ENCODE assay signal across 13 mouse cellular contexts in the genomic region with DNA sequence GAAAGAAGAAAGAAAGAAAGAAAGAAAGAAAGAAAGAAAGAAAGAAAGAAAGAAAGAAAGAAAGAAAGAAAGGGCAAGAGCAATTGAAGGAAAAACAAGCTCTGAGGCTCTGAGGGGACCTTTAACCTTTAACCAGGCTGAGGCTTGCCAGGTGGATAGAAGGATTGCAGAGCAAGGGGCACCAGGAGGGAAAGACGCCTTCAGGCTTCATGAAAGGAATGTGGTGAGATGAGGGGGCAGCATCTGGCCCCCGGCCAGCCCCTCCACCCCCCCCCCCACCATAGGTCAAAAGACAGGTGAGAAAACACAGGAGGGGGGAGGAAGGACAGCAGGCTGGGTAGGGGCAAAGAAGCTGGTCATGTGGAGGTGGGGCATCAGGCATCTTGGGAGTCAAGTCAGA. TPM values are rescaled to one million over a fixed set of nuclear protein-coding genes. Genes with fewer than 3 reads are reported as not detected.
DNase-seq lines count a peak whose midpoint lies in the region; ATAC-seq and TF ChIP-seq lines count a peak whose summit lies in the region.
"Had no signal": no experiment of that assay in that cellular context is flagged by ENCODE, and none has a peak within 500 bp of the region (broad histone marks: within the 10 kb centered on the region; RNA-seq: fewer than 3 reads in every experiment).

No protein-coding gene starts in this region.

- H3K4me1 ChIP-seq in hindbrain, embryonic 10.5 days (replicated peaks), result peaks cover 18% of the 10 kb centered on the region; the same call in 1 of the 2 replicates
- no peaks in the 10 kb centered on the region for H3K4me1 ChIP-seq in hindbrain, postnatal 0 days (ENCODE audit: insufficient read depth, low read length)
- H3K4me1 ChIP-seq in embryonic facial prominence, embryonic 10.5 days, result peaks cover 28% of the 10 kb centered on the region
- peaks cover 26% of the 10 kb centered on the region for H3K4me1 ChIP-seq in intestine, embryonic 16.5 days (ENCODE audit: control insufficient read depth, insufficient read depth, low read length)
- H3K4me1 ChIP-seq in limb, embryonic 15.5 days, result peaks cover 16% of the 10 kb centered on the region
- H3K4me1 ChIP-seq in forebrain, embryonic 12.5 days, result no peaks in the 10 kb centered on the region

- H3K4me3 ChIP-seq in hindbrain, embryonic 10.5 days, result no peak overlapping the region
- no peak overlapping the region for H3K4me3 ChIP-seq in hindbrain, postnatal 0 days (ENCODE audit: low read length)
- no peak overlapping the region for H3K4me3 ChIP-seq in embryonic facial prominence, embryonic 10.5 days
- H3K4me3 ChIP-seq in intestine, embryonic 16.5 days (ENCODE audit: low read length), result no peak overlapping the region
- no peak overlapping the region for H3K4me3 ChIP-seq in limb, embryonic 15.5 days
- no peak overlapping the region for H3K4me3 ChIP-seq in forebrain, embryonic 12.5 days (replicated peaks)
- H3K4me3 ChIP-seq: erythroblast, embryonic 14.5 days; liver, embryonic 15.5 days; megakaryocyte, embryonic 14.5 days had no signal

- ATAC-seq in hindbrain, postnatal 0 days, result no peak
- ATAC-seq in intestine, embryonic 16.5 days, result peak; percentile 51
- ATAC-seq in limb, embryonic 15.5 days (ENCODE audit: insufficient number of reproducible peaks, low FRiP score, low TSS enrichment, low read depth), result no peak
- ATAC-seq in forebrain, embryonic 12.5 days (ENCODE audit: low FRiP score), result no peak

- H3K27me3 ChIP-seq in hindbrain, embryonic 10.5 days (ENCODE audit: insufficient read depth, poor library complexity, severe bottlenecking), result no peaks in the 10 kb centered on the region
- no peaks in the 10 kb centered on the region for H3K27me3 ChIP-seq in hindbrain, postnatal 0 days (ENCODE audit: insufficient read depth, low read length)
- no peaks in the 10 kb centered on the region for H3K27me3 ChIP-seq in embryonic facial prominence, embryonic 10.5 days (replicated peaks; ENCODE audit: low read depth, poor library complexity, severe bottlenecking)
- H3K27me3 ChIP-seq in intestine, embryonic 16.5 days (replicated peaks; ENCODE audit: control insufficient read depth, insufficient read depth, low read length), result no peaks in the 10 kb centered on the region
- no peaks in the 10 kb centered on the region for H3K27me3 ChIP-seq in limb, embryonic 15.5 days
- H3K27me3 ChIP-seq in forebrain, embryonic 12.5 days, result 0 out of 2 replicates have a peak, but pooled peaks cover 5% of the 10 kb centered on the region

- no peak overlapping the region for H3K27ac ChIP-seq in hindbrain, embryonic 10.5 days
- no peak overlapping the region for H3K27ac ChIP-seq in hindbrain, postnatal 0 days
- peak overlapping the region; percentile 20 for H3K27ac ChIP-seq in embryonic facial prominence, embryonic 10.5 days (replicated peaks)
- peak overlapping the region; percentile 35; the same call in 1 of the 2 replicates for H3K27ac ChIP-seq in intestine, embryonic 16.5 days (ENCODE audit: low read length)
- H3K27ac ChIP-seq in limb, embryonic 15.5 days, result peak overlapping the region; percentile 47; the same call in 1 of the 2 replicates
- no peak overlapping the region for H3K27ac ChIP-seq in forebrain, embryonic 12.5 days
- H3K27ac ChIP-seq: liver, embryonic 15.5 days had no signal

- no peaks in the 10 kb centered on the region for H3K9me3 ChIP-seq in hindbrain, embryonic 10.5 days
- H3K9me3 ChIP-seq in hindbrain, postnatal 0 days (ENCODE audit: low read length), result no peaks in the 10 kb centered on the region
- H3K9me3 ChIP-seq in embryonic facial prominence, embryonic 10.5 days, result no peaks in the 10 kb centered on the region
- H3K9me3 ChIP-seq in intestine, embryonic 16.5 days (ENCODE audit: control insufficient read depth, low read length), result no peaks in the 10 kb centered on the region
- no peaks in the 10 kb centered on the region for H3K9me3 ChIP-seq in limb, embryonic 15.5 days
- no peaks in the 10 kb centered on the region for H3K9me3 ChIP-seq in forebrain, embryonic 12.5 days
- H3K9me3 ChIP-seq: liver, embryonic 15.5 days; megakaryocyte, embryonic 14.5 days had no signal

- H3K36me3 ChIP-seq in hindbrain, embryonic 10.5 days, result no peaks in the 10 kb centered on the region
- no peaks in the 10 kb centered on the region for H3K36me3 ChIP-seq in hindbrain, postnatal 0 days (ENCODE audit: insufficient read depth, low read length)
- H3K36me3 ChIP-seq in embryonic facial prominence, embryonic 10.5 days (replicated peaks), result no peaks in the 10 kb centered on the region
- H3K36me3 ChIP-seq in intestine, embryonic 16.5 days (ENCODE audit: control insufficient read depth, insufficient read depth, low read length), result no peaks in the 10 kb centered on the region
- no peaks in the 10 kb centered on the region for H3K36me3 ChIP-seq in limb, embryonic 15.5 days
- no peaks in the 10 kb centered on the region for H3K36me3 ChIP-seq in forebrain, embryonic 12.5 days (replicated peaks)
- H3K36me3 ChIP-seq: liver, embryonic 15.5 days had no signal

- WGBS in hindbrain, embryonic 10.5 days, result 41% methylated on average over 2 of the region's 2 CpGs
- WGBS in hindbrain, postnatal 0 days, result 55% methylated on average over 2 of the region's 2 CpGs
- 22% methylated on average over 2 of the region's 2 CpGs for WGBS in embryonic facial prominence, embryonic 10.5 days
- WGBS in intestine, embryonic 16.5 days, result 21% methylated on average over 2 of the region's 2 CpGs
- WGBS in limb, embryonic 15.5 days, result 26% methylated on average over 2 of the region's 2 CpGs
- 52% methylated on average over 2 of the region's 2 CpGs for WGBS in forebrain, embryonic 12.5 days

- no peak overlapping the region for H3K4me2 ChIP-seq in hindbrain, postnatal 0 days (ENCODE audit: low read depth, low read length)
- no peak overlapping the region for H3K4me2 ChIP-seq in intestine, embryonic 16.5 days (ENCODE audit: low read depth, low read length)
- no peak overlapping the region for H3K4me2 ChIP-seq in limb, embryonic 15.5 days
- H3K4me2 ChIP-seq in forebrain, embryonic 12.5 days, result no peak overlapping the region
- H3K4me2 ChIP-seq: liver, embryonic 15.5 days had no signal

- DNase-seq in hindbrain, embryonic 10.5 days (ENCODE audit: low spot score), result peak; percentile 25
- DNase-seq in hindbrain, postnatal 0 days (ENCODE audit: low spot score), result no peak
- peak; percentile 63 for DNase-seq in embryonic facial prominence, embryonic 10.5 days (ENCODE audit: low spot score)
- DNase-seq in cerebellum, postnatal 4 days (ENCODE audit: low spot score in 2 of 2), result no peak
- DNase-seq: adrenal gland, postnatal 36 days; cerebellum, postnatal 25 days; layer of hippocampus, adult 9-11 months had no signal

- no peak for TF ChIP-seq CTCF in hindbrain, postnatal 0 days (IDR thresholded peaks at IDR 0.05; ENCODE audit: low read depth)

- no peak overlapping the region for H3K9ac ChIP-seq in hindbrain, postnatal 0 days (replicated peaks; ENCODE audit: low read length)
- H3K9ac ChIP-seq in intestine, embryonic 16.5 days (ENCODE audit: low read depth, low read length), result no peak overlapping the region
- no peak overlapping the region for H3K9ac ChIP-seq in limb, embryonic 15.5 days
- no peak overlapping the region for H3K9ac ChIP-seq in forebrain, embryonic 12.5 days
- H3K9ac ChIP-seq: liver, embryonic 15.5 days had no signal

RNA-seq across cellular contexts. Expression of gene Dag1, which starts 8.2 kb away (rescaled TPM):
- 81.2 and 81.6 TPM in 2 replicates for polyA plus RNA-seq in hindbrain, embryonic 10.5 days (2016; fragmentation: Nextera tagmentation; extraction: Ambion mirVana)
- total RNA-seq in hindbrain, postnatal 0 days (2014; rRNA removed), result 127 and 129 TPM in 2 replicates
- 70.2 and 76.3 TPM in 2 replicates for polyA plus RNA-seq in hindbrain, postnatal 0 days (2015; fragmentation: Nextera tagmentation; extraction: Ambion mirVana)
- 70.1 and 73.9 TPM in 2 replicates for polyA plus RNA-seq in embryonic facial prominence, embryonic 10.5 days (2016; fragmentation: Nextera tagmentation; extraction: Ambion mirVana)
- polyA plus RNA-seq in intestine, embryonic 16.5 days (2015; fragmentation: Nextera tagmentation; extraction: Ambion mirVana), result 67.9 and 76.8 TPM in 2 replicates
- polyA plus RNA-seq in limb, embryonic 15.5 days (2015; fragmentation: Nextera tagmentation; extraction: Ambion mirVana), result 86.6 and 107 TPM in 2 replicates
- polyA plus RNA-seq in forebrain, embryonic 12.5 days (2016; fragmentation: Nextera tagmentation; extraction: Ambion mirVana), result 62.7 and 67.9 TPM in 2 replicates

RNA-seq across cellular contexts. Expression of gene Nicn1, which starts 18.3 kb away (rescaled TPM):
- polyA plus RNA-seq in hindbrain, embryonic 10.5 days (2016; fragmentation: Nextera tagmentation; extraction: Ambion mirVana), result 39.5 and 54.3 TPM in 2 replicates
- total RNA-seq in hindbrain, postnatal 0 days (2014; rRNA removed), result 79.8 and 108 TPM in 2 replicates
- 114 and 118 TPM in 2 replicates for polyA plus RNA-seq in hindbrain, postnatal 0 days (2015; fragmentation: Nextera tagmentation; extraction: Ambion mirVana)
- polyA plus RNA-seq in embryonic facial prominence, embryonic 10.5 days (2016; fragmentation: Nextera tagmentation; extraction: Ambion mirVana), result 38.3 and 39.3 TPM in 2 replicates
- 24.6 and 29.1 TPM in 2 replicates for polyA plus RNA-seq in intestine, embryonic 16.5 days (2015; fragmentation: Nextera tagmentation; extraction: Ambion mirVana)
- polyA plus RNA-seq in limb, embryonic 15.5 days (2015; fragmentation: Nextera tagmentation; extraction: Ambion mirVana), result 35.5 and 43.8 TPM in 2 replicates
- polyA plus RNA-seq in forebrain, embryonic 12.5 days (2016; fragmentation: Nextera tagmentation; extraction: Ambion mirVana), result 65.0 and 69.8 TPM in 2 replicates
- polyA plus RNA-seq: erythroblast, embryonic 14.5 days had no signal

RNA-seq across cellular contexts. Expression of gene Amt, which starts 24.7 kb away (rescaled TPM):
- 31.4 and 34.7 TPM in 2 replicates for polyA plus RNA-seq in hindbrain, embryonic 10.5 days (2016; fragmentation: Nextera tagmentation; extraction: Ambion mirVana)
- total RNA-seq in hindbrain, postnatal 0 days (2014; rRNA removed), result 22.5 and 27.1 TPM in 2 replicates
- polyA plus RNA-seq in hindbrain, postnatal 0 days (2015; fragmentation: Nextera tagmentation; extraction: Ambion mirVana), result 28.5 and 32.9 TPM in 2 replicates
- 35.9 and 40.8 TPM in 2 replicates for polyA plus RNA-seq in embryonic facial prominence, embryonic 10.5 days (2016; fragmentation: Nextera tagmentation; extraction: Ambion mirVana)
- polyA plus RNA-seq in intestine, embryonic 16.5 days (2015; fragmentation: Nextera tagmentation; extraction: Ambion mirVana), result 15.5 TPM in 2 replicates
- polyA plus RNA-seq in limb, embryonic 15.5 days (2015; fragmentation: Nextera tagmentation; extraction: Ambion mirVana), result 8.3 and 9.5 TPM in 2 replicates
- 17.7 and 22.4 TPM in 2 replicates for polyA plus RNA-seq in forebrain, embryonic 12.5 days (2016; fragmentation: Nextera tagmentation; extraction: Ambion mirVana)
- polyA plus RNA-seq: erythroblast, embryonic 14.5 days had no signal

RNA-seq across cellular contexts. Expression of gene Rhoa, which starts 34.0 kb away (rescaled TPM):
- polyA plus RNA-seq in hindbrain, embryonic 10.5 days (2016; fragmentation: Nextera tagmentation; extraction: Ambion mirVana), result 271 and 385 TPM in 2 replicates
- 105 and 106 TPM in 2 replicates for total RNA-seq in hindbrain, postnatal 0 days (2014; rRNA removed)
- polyA plus RNA-seq in hindbrain, postnatal 0 days (2015; fragmentation: Nextera tagmentation; extraction: Ambion mirVana), result 268 and 276 TPM in 2 replicates
- 240 and 243 TPM in 2 replicates for polyA plus RNA-seq in embryonic facial prominence, embryonic 10.5 days (2016; fragmentation: Nextera tagmentation; extraction: Ambion mirVana)
- 425 and 427 TPM in 2 replicates for polyA plus RNA-seq in intestine, embryonic 16.5 days (2015; fragmentation: Nextera tagmentation; extraction: Ambion mirVana)
- 470 and 473 TPM in 2 replicates for polyA plus RNA-seq in limb, embryonic 15.5 days (2015; fragmentation: Nextera tagmentation; extraction: Ambion mirVana)
- polyA plus RNA-seq in forebrain, embryonic 12.5 days (2016; fragmentation: Nextera tagmentation; extraction: Ambion mirVana), result 331 and 341 TPM in 2 replicates

RNA-seq across cellular contexts. Expression of gene Tcta, which starts 34.0 kb away (rescaled TPM):
- polyA plus RNA-seq in hindbrain, embryonic 10.5 days (2016; fragmentation: Nextera tagmentation; extraction: Ambion mirVana), result 20.7 and 32.7 TPM in 2 replicates
- 65.2 and 66.5 TPM in 2 replicates for total RNA-seq in hindbrain, postnatal 0 days (2014; rRNA removed)
- 79.4 and 80.3 TPM in 2 replicates for polyA plus RNA-seq in hindbrain, postnatal 0 days (2015; fragmentation: Nextera tagmentation; extraction: Ambion mirVana)
- polyA plus RNA-seq in embryonic facial prominence, embryonic 10.5 days (2016; fragmentation: Nextera tagmentation; extraction: Ambion mirVana), result 14.4 and 14.7 TPM in 2 replicates
- polyA plus RNA-seq in intestine, embryonic 16.5 days (2015; fragmentation: Nextera tagmentation; extraction: Ambion mirVana), result 40.9 and 45.1 TPM in 2 replicates
- 44.3 and 47.6 TPM in 2 replicates for polyA plus RNA-seq in limb, embryonic 15.5 days (2015; fragmentation: Nextera tagmentation; extraction: Ambion mirVana)
- polyA plus RNA-seq in forebrain, embryonic 12.5 days (2016; fragmentation: Nextera tagmentation; extraction: Ambion mirVana), result 30.5 and 30.7 TPM in 2 replicates

Comparison
In these comparisons a context has a peak if more than half of its experiments do, and no peak if none do; other contexts are left out.
1. DNase-seq: peak in hindbrain, embryonic 10.5 days (single experiment) and embryonic facial prominence, embryonic 10.5 days (single experiment); none in hindbrain, postnatal 0 days (single experiment) and cerebellum, postnatal 4 days (0 of 2).
2. H3K27ac ChIP-seq: peak in embryonic facial prominence, embryonic 10.5 days (single experiment), intestine, embryonic 16.5 days (single experiment) and limb, embryonic 15.5 days (single experiment); none in hindbrain, embryonic 10.5 days (single experiment), hindbrain, postnatal 0 days (single experiment) and forebrain, embryonic 12.5 days (single experiment).